Mouse (Mus musculus) heart, postnatal 0 days (tissue): Measurements from ENCODE around the gene Chrne.

Experiments
- CTCF ChIP-seq: IDR thresholded peaks from 2 replicates; pipeline ENCODE4 v1.5.1; 2016; ENCODE audit warnings: antibody characterized with exemption, control low read depth, low read depth
- EP300 ChIP-seq: IDR thresholded peaks from 2 replicates; pipeline ENCODE4 v1.6.1; 2016; ENCODE audit warnings: antibody characterized with exemption, low read depth

- TF ChIP-seq EP300 = no peak
- TF ChIP-seq CTCF = no peak
Observed at GRCm38 (mm10) chr11:70582196-70582595, 36.8 kb downstream of the Chrne start.
